Mouse (Mus musculus) lung, adult 2 months (tissue): ENCODE results near the gene Papss2.

ENCODE experiments used
- CTCF ChIP-seq: fragments of 200-500 bp; IDR thresholded peaks from 2 replicates; pipeline ENCODE4 v1.5.1; 2011; ENCODE audit warnings: mild to moderate bottlenecking, low read length, control low read depth; ENCODE audit not compliant: insufficient read depth
- POLR2A ChIP-seq: fragments of 200-500 bp; IDR thresholded peaks from 2 replicates; pipeline ENCODE4 v1.6.1; 2011; ENCODE audit warnings: low read depth, mild to moderate bottlenecking, control low read depth, low read length, borderline replicate concordance; ENCODE audit errors: extremely low read depth

- TF ChIP-seq CTCF (no peak), POLR2A (no peak)
These were observed 43.5 kb upstream of the Papss2 start for GRCm38 (mm10) chr19:32552106-32552505.
